Mouse (Mus musculus): Measurements from ENCODE around the gene Ube2i.

DNA sequence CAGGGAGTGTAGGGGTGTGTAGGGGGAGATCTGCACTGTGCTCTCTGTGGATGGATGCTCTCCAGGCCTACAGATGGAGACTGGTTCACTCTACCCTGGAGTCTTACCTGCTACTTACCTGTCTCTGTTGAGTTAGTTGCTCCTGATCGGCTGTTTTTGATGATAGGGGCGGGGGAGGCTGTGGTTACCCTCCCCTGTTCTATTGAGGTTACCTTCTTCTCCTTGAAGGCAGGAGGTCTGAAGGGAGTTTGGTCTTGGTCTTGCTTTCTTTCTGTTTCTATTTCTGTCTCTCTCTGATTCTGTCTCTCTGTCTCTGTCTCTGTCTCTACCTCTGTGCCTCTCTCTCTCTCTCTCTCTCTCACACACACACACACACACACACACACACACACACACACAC, 19.3 kb downstream of the Ube2i start:
- no peak for TF ChIP-seq TCF3 (IDR thresholded peaks at IDR 0.05; ENCODE audit: insufficient read length, low read depth)
- TF ChIP-seq POLR2A (IDR thresholded peaks at IDR 0.05; ENCODE audit: insufficient read length, low read depth) = no peak
- no peak for TF ChIP-seq E2F4 (IDR thresholded peaks at IDR 0.05; ENCODE audit: insufficient read depth)
- TF ChIP-seq POLR2AphosphoS2 (IDR thresholded peaks at IDR 0.05; ENCODE audit: insufficient read length, low read depth) = no peak
- TF ChIP-seq CEBPB (IDR thresholded peaks at IDR 0.05; ENCODE audit: insufficient read depth, poor library complexity, severe bottlenecking) = no peak
- TF ChIP-seq MYOD1 (IDR thresholded peaks at IDR 0.05; ENCODE audit: control insufficient read depth in 1 of 3, insufficient read length in 2 of 3, low read depth in 2 of 3) = no peak

Measured in myocyte (in vitro differentiated cells).